Mouse (Mus musculus) adrenal gland, adult 10 weeks (tissue): ENCODE data around the gene Sprr2a2. TPM values are rescaled to one million over a fixed set of nuclear protein-coding genes. Genes with fewer than 3 reads are reported as not detected.

ENCODE experiments used
- polyA plus RNA-seq: library from polyadenylated mRNA; stranded (reverse); fragments of 350-450 nt; fragmentation: Illumina TruSeq; extraction: RNeasy Lipid Tissue Mini Kit (QIAGEN cat#74804); gene quantifications from one replicate; pipeline ENCODE4 v1.2.3, GENCODE M21; 2014; ENCODE audit warnings: low read depth, low replicate concordance

Gene Sprr2a2
- 0.41 TPM for polyA plus RNA-seq

DNA sequence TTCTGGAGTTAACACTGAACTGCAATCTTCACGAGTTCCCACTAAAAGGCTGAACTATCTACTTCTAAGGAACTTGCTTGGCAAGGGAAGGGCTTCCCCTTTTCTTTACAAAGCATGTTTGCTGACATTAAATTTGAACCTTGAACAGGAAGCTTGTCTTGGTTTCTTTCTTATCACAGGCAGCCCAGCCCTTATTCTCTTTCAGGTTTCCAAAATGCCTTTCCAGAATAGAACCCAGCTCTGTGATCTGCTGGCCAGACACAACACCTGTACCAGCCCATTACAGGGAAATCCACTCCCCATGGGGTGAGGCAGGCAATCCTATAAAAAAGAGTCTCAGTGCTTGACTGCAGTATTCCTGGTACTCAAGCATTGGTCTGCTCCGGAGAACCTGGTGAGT is at the start of gene Sprr2a2, which contains the start of gene Sprr2a1:
Sprr2a2 (plus strand) TSS at position 352 of the 400 bp plus-strand sequence.
Sprr2a1 (plus strand) TSS at position 231 of the 400 bp plus-strand sequence.

DNA sequence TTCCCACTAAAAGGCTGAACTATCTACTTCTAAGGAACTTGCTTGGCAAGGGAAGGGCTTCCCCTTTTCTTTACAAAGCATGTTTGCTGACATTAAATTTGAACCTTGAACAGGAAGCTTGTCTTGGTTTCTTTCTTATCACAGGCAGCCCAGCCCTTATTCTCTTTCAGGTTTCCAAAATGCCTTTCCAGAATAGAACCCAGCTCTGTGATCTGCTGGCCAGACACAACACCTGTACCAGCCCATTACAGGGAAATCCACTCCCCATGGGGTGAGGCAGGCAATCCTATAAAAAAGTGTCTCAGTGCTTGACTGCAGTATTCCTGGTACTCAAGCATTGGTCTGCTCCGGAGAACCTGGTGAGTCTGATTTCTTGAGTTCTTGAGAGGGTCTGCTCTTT is 69.4 kb downstream of the Sprr2a2 start, which contains the start of gene Sprr2a3:
Sprr2a3 (plus strand) TSS at position 317 of the 400 bp plus-strand sequence.

Other genes with a start within 250 kb of the Sprr2a2 start
- gene Pglyrp3, start 201.3 kb upstream of the Sprr2a2 start, polyA plus RNA-seq: not detected
- gene Lor, start 132.8 kb upstream of the Sprr2a2 start, polyA plus RNA-seq: not detected
- not detected for gene Prr9, start 92.0 kb upstream of the Sprr2a2 start, polyA plus RNA-seq
- gene Lelp1, start 73.2 kb upstream of the Sprr2a2 start, polyA plus RNA-seq: not detected
- not detected for gene Sprr2a1, start 121 bp upstream of the Sprr2a2 start, polyA plus RNA-seq
- not detected for gene Sprr2a3, start 69.5 kb downstream of the Sprr2a2 start, polyA plus RNA-seq
- not detected for gene Sprr2b, start 100.7 kb downstream of the Sprr2a2 start, polyA plus RNA-seq
- not detected for gene Sprr2d, start 123.2 kb downstream of the Sprr2a2 start, polyA plus RNA-seq
- gene Sprr2e, start 136.2 kb downstream of the Sprr2a2 start, polyA plus RNA-seq: not detected
- not detected for gene Sprr2f, start 149.3 kb downstream of the Sprr2a2 start, polyA plus RNA-seq
- not detected for gene Sprr2h, start 169.8 kb downstream of the Sprr2a2 start, polyA plus RNA-seq
- gene Sprr2i, start 192.1 kb downstream of the Sprr2a2 start, polyA plus RNA-seq: not detected
- not detected for gene Sprr2j-ps, start 202.2 kb downstream of the Sprr2a2 start, polyA plus RNA-seq
- gene Gm9774, start 213.5 kb downstream of the Sprr2a2 start, polyA plus RNA-seq: 10.1 TPM
- gene Sprr2k, start 216.7 kb downstream of the Sprr2a2 start, polyA plus RNA-seq: not detected
- not detected for gene Sprr1b, start 222.9 kb downstream of the Sprr2a2 start, polyA plus RNA-seq
- gene Sprr3, start 242.8 kb downstream of the Sprr2a2 start, polyA plus RNA-seq: not detected